Mouse (Mus musculus) frontal cortex, postnatal 25 days (tissue): ENCODE measurements at regions not wholly inside any gene's neighbourhood (a gene's known extent, or its start where the extent isn't known, plus 50 kb on each side); places are given as distances from the start of the nearest gene placed in this dataset.
A peak's percentile ranks its signal among the peaks of the same experiment; 100 is the strongest.

Experiments
- DNase-seq, 2 experiments: peaks; one replicate each; pipeline ENCODE4 v3.0.0; 2022; ENCODE audit warnings: low spot score in 2 of 2

DNA sequence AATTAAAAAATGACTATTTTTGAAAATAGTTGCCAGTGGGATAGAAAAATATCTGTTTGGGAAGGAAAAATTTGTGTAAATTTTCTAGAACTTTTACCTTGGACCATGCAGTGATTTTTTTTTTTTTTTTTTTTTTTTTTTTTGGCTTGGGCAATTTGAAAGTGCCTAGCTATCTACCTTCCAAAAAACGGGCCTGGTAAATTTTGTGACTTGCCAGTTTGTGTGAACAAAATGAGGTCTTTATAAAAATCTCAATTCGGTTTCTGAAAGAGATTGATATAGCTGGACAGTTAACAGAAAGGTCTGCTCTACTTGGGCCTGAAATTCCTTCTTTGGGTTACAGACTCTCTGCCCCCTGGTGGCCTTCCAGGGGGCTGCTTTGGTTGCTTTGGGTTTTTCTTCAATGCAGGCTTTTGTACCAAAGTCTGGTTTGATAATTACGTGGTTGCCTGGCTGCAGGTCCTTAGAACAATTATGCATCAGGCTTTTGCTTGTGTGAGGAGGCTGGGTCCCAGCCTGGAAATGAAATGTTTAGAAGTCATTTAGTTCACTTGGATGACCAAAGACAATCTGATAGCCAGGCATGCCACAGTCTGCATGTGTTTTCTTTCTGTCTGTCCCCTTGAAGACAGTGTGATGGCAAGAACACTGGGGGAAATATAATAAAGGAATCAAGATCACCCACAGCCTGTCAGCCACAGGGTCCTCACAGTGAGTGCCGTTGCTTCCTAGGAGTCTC is 75.6 kb upstream of the Jazf1 start:
- DNase-seq = peak; percentile 10 to 20

DNA sequence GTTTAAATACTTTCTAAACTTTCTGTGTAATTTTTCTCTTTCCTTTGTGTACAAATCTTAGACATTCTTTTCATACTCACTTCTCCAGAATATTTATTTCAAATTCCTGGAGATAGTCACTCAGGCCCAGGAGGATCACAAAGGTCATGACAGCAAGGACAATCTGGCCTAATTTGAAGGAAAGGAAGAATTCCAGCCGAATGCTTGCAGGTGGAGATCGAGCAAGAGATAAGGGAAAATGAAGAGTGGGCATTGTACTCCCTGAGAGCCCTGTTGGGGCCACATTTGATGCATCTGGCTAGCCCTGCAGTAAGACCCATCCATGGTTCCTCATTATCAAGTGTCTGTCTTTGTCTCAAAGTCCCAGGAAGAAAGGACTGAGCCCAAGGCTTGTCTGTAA is 66.0 kb upstream of the Jazf1 start:
- no peak for DNase-seq

DNA sequence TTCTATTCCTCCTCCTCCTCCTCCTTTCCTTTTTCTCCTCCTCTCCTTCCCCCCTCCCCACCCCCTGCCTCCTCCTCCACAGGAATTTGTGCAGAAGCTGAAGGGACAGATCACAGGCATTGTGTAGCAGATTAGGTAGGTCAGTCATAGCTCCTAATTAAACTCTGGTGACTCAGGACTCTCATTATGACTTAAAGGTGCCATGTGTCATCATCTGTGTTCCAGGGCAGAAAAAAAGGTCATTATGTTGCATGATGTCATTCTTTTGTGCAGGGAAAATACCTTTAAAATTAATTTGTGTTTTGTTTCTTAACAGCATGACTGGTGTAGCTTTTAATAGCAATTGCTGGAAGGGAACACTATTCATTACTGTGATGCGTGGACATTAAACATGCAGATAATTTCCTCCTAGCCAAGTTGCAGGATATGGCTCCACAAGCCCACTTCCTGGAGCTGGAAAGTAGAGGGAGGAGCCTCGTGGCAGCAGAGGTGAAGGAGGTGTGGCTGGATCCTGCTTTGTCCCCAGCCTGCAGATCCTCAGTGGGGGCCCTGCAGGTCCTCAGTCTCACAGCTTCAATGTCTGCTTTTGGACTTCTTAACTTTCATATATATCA is 62.4 kb upstream of the Jazf1 start:
- DNase-seq = no peak

DNA sequence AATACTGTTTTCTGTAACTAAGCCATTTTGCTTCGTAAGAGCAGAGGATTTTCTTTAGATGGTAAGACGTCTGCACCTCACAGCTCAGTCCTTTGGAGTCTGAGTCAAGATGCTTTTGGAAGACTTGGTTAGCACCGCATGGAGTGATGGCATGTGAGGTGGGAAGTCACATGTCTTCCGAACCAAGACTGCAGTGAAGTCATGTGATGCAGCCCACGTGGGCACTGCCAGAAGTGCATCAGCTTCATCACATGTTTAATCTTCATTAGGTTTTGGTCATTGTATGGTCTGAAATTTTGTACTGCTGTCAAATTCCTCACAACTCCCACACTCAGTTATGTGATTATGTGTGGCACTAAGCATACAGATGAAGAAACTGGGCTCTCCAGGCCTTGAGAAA is 58.3 kb upstream of the Jazf1 start:
- DNase-seq = no peak

DNA sequence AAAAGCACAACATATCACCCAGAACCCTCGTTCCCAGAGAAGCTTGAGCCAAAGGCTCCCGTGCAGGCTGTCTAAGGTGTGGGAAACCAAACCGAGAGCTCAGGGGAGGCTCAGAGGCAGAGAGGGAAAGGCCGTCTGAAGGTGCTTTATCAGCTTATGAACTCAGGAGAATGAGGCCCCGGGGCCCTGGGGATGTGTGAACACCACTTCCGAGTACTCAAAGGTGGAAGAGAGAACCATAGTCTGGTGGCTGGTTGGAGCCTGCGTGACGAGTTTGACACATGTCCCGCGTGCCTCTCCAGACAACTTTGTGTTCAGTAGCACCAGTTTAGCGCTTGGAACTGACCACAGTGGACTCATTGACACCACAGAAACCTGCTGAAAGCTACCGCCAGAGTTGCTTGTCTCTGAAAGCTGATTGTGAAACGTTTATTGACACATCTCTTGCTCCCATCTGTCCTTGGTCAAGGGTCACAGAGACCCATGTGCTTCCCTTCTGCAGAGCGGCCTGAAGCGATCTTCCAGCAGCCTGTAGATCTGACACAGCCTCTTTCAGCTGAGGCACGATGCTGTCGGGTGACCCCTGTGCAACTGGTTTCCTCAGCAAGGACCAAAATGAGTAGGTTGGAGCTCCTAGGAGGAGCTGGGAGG is 56.5 kb upstream of the Jazf1 start:
- DNase-seq = no peak

DNA sequence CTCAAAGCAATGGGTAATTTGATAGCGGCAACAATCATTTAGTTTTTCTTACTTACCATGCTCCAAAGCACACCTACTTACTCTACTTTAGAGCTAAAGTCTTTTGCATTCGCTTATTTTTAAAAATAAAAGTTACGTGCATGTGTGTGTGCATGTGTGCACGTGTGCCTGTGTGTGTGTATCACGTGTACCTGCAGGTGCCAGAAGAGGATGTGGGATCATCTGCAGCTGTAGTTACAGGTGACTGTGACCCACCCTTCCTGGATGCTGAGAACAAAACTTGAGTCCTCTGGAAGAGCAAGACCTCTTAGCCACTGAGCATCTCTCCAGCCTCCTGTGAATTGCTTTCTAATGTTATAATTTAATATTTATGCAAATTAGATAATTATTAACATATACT is 52.0 kb upstream of the Jazf1 start:
- DNase-seq = no peak
